Mouse (Mus musculus) cortical plate, adult 2 months (tissue): Measurements from ENCODE around the gene C1galt1.

Experiments used
- CTCF ChIP-seq: fragments of 200-500 bp; IDR thresholded peaks from 2 replicates; pipeline ENCODE4 v1.5.1; 2011; ENCODE audit warnings: mild to moderate bottlenecking, control low read depth, low read length; ENCODE audit not compliant: insufficient read depth; ENCODE audit errors: extremely low read depth
- POLR2A ChIP-seq: fragments of 200-500 bp; IDR thresholded peaks from 2 replicates; pipeline ENCODE4 v1.6.1; 2011; ENCODE audit warnings: mild to moderate bottlenecking, low read length, control low read depth; ENCODE audit not compliant: insufficient read depth; ENCODE audit errors: extremely low read depth

- TF ChIP-seq CTCF (no peak), POLR2A (no peak)
Observed at GRCm38 (mm10) chr6:7912015-7912414, 67.4 kb downstream of the C1galt1 start.
